Mouse (Mus musculus) embryo, embryonic 10 days (tissue): ENCODE measurements around the gene Slf2.
A peak's percentile ranks its signal among the peaks of the same experiment; 100 is the strongest.

ENCODE experiments used
- DNase-seq: peaks from one replicate; pipeline ENCODE4 v3.0.0-alpha.2; 2015; ENCODE audit warnings: low spot score

Slf2 gene

GRCm38 (mm10) chr19:44908836-44909460 is 22.0 kb upstream of the Slf2 start:
- no peak for DNase-seq

DNA sequence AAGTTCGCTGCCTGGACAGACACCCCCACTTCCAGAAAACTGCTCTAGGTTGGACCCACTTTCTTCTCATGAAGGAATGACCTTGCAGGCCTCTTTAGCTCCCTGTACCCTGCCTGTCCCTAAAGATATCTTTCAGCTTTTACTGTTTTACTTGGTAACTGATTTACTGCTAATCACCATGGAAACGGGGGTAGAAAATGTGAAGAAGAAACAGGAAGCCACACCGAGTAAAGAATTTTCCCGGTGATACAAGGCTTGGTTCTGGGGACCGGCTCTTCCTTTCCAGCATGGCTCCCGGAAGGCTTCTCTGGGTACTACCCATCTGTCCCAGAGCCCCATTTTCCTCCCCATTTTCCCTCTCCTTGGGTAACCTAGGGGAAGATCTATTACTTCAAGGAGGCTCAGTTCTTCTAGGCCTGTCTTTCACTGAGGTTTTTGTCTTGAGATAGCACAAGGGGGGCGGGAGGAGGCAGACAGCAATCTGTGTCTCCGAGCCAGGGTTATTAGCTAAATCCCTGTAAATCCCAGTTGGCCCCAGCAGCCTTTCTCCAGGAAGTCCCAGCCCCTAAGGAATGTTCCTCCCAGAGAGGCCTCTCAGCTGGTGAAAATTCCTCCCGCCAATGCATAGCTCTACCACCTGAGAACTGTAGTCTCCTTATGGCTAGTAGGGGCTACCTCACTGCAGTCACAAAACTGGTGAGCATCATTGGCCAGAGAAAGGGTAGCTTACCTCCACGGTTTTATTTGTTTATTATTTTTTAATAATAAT is 16.3 kb upstream of the Slf2 start:
- no peak for DNase-seq

DNA sequence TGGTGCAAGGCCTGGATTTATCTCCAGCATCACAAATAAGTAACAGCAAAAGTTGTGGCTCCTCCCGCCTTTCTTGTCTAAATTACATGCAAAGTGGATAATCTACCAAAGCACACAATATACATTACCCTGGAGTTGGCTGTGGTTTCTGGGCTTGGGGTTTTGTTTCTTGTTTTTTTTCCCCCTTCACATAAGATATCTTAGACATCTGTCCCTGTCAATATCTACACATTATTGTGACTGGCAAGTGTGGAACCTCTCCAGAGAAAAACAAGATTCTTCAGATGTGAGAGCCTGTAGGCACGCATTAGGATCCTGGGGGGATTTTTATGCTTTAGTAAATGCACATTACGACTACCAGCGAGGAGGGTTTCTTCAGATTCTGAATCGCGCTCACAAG is 12.8 kb upstream of the Slf2 start:
- DNase-seq, result no peak

- DNase-seq, result no peak
These were observed 9.3 kb upstream of the Slf2 start for GRCm38 (mm10) chr19:44921466-44922139.

DNA sequence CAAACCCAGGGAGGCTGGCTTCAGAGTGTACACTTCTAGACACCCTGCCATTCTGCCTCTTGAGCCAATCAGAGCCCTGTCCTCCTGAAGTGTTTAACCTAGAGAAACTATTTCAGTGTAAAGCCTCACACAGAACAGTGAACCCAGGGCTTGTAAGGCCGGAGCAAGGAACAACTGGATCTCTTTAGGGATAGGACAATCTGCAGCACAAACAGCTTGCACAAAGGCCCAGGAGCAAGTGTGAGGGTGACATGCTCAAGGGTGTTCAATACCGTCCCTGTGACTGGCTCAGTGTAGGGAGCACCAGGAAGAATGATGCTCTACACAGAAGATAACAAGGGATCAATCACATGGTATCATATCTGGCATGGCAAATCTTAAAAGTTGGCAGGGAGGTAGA is 8.4 kb upstream of the Slf2 start:
- DNase-seq, result no peak

DNA sequence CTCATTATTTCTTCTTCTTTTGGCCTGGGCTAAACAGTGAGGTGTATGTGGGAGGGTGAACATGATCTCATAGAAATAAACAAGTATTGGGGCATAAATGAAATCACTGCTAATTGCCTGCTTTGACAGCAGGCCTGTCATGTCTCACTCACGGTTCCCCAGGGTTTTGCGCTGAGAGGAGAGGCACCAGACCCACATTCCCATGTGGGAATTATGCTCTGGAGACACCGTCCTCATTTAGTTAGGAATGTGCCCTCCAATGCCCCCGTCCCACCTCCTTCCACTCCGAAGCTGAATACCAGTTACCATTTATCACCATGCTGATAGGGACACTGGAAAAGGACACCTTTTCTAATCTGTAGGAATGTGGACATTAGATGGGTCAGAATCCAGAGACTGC is 6.3 kb upstream of the Slf2 start:
- no peak for DNase-seq

GRCm38 (mm10) chr19:44926781-44927180 is 4.2 kb upstream of the Slf2 start:
- no peak for DNase-seq

- DNase-seq, result no peak
These were observed 3.7 kb upstream of the Slf2 start for GRCm38 (mm10) chr19:44927250-44927649.

DNA sequence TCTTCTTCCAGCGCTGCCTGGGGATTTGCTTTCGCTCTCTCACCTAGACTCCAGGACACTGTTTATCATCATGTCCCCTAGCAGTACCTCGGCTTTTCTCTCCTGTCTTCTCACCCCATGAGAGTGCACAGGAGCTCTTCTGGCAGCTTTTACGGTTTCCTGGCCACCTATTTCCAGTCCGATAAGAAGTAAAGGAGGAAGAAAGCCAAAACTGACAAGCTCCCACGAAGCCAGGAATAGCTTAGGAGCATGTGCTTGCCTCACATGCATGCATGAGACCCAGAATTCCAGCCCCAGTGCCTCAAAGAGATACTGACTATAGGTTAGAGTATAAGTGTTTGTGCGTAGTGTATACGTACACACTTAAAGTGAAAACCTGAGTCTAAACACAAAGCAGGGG is 2.8 kb upstream of the Slf2 start:
- DNase-seq, result no peak

GRCm38 (mm10) chr19:44929251-44929650 is 1.7 kb upstream of the Slf2 start:
- no peak for DNase-seq

GRCm38 (mm10) chr19:44929663-44930062 is 1.3 kb upstream of the Slf2 start:
- peak; percentile 33 for DNase-seq

DNA sequence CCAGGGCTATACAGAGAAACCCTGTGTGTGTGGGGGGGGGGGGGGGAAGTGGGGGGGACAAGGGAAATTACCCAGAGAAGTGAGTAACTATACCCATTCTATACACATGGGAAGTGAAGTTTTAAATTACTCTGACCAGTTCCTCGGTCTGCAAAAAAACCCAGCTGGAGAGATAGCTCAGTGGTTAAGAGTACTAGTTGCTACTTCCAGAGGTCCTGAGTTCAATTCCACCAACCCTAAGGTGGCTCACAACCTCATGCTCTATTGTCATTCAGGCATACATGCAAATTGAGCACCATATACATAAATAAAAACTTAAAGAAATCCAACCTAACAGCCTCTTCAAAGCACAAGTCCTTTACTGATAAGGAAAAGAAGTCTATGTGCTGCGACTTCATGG is 829 bp upstream of the Slf2 start:
- DNase-seq, result no peak

- DNase-seq, result peak; percentile 87
These were observed 456 bp downstream of the Slf2 start for GRCm38 (mm10) chr19:44931454-44931759.

DNA sequence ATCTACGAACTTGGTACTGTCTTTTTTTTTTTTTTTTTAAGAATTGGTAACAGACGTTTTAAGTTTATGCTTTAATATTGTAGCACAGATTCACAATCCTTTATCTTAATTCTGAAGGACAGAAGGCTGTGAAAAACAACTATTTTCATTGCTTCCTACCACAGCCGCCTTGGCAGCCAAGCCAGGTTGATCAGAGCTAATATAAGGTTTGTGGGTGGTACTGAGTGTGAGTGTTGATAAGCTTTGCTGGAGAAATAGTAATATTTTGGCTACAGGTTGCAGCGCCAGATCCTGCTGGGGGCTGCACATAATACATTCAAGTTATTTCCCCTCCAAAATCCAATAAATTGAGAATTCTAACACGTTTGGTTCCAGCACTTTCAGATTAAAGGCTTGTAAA is 1.1 kb downstream of the Slf2 start:
- DNase-seq, result no peak

GRCm38 (mm10) chr19:44933136-44933535 is 2.2 kb downstream of the Slf2 start:
- DNase-seq, result no peak

GRCm38 (mm10) chr19:44959633-44960032 is 28.7 kb downstream of the Slf2 start:
- DNase-seq, result no peak

DNA sequence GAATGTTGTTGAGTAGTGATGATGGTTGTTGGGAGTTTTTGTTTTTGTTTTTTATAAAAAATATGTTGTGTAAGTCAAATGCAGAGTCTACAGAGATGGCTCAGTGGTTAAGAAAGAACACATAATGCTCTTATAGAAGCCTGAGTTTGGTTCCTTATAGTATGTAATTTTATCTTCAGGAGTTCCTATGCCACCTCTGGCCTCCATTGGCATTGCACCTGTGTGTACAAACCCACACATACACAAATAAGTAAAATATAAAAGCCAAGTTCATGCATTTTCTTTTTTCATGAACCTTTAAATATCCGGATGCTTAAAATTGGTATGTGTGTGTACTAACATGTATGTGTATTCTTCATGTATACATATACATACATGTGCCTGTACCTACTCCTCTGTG is 35.0 kb downstream of the Slf2 start:
- DNase-seq, result no peak

GRCm38 (mm10) chr19:44968329-44968728 is 37.4 kb downstream of the Slf2 start:
- no peak for DNase-seq

DNA sequence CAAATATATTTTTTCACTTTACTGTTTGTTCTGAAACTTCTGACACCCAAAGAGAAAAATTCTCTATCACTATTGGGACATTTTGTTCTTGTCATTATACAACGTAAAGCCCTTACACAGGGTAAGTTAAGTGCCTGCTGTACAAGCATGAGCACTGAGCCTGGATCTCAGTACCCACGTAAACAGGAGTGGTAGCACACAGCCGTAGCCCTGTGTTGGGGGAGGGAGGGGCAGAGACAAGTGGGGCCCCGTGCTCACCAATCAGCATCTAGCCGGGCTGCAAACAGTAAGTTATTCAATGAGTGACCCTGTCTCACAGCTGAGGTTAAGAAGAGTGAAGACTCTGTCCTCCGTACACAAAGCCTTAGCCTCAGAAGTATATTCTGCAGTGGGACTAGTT is 45.7 kb downstream of the Slf2 start:
- no peak for DNase-seq

DNA sequence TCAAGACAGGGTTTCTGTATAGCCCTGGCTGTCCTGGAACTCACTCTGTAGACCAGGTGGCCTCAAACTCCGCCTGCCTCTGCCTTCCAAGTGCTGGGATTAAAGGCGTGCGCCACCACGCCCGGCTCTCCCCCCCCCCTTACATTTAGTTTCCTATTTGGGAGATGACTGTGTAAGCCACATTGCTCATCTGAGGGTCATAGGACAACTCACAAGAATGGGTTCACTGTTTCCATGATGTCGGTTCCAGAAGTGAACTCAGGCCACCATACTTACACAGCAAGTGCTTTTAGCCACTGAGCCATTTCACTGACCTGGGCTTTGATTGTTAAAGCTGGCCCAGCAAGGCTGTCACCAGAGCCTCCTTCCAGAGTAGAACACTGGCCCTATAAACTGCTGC is 46.2 kb downstream of the Slf2 start:
- no peak for DNase-seq

GRCm38 (mm10) chr19:44980787-44981186 is 49.8 kb downstream of the Slf2 start:
- DNase-seq, result no peak

- DNase-seq, result no peak
These were observed 51.6 kb downstream of the Slf2 start for GRCm38 (mm10) chr19:44982477-44983115.

GRCm38 (mm10) chr19:44983366-44983765 is 52.4 kb downstream of the Slf2 start:
- no peak for DNase-seq
